Mouse (Mus musculus) lung, postnatal 0 days (tissue): ENCODE measurements around the gene Cd109.

ENCODE experiments used
- CTCF ChIP-seq: IDR thresholded peaks from 2 replicates; pipeline ENCODE4 v1.5.1; 2016; ENCODE audit warnings: antibody characterized with exemption, mild to moderate bottlenecking
- EP300 ChIP-seq: IDR thresholded peaks from 2 replicates; pipeline ENCODE4 v1.6.1; 2016; ENCODE audit warnings: antibody characterized with exemption, mild to moderate bottlenecking, control low read depth

GRCm38 (mm10) chr9:78587218-78587883, 28.0 kb upstream of the Cd109 start:
- TF ChIP-seq EP300 (no peak), CTCF (peak; percentile 15)
